Mouse (Mus musculus) bone marrow macrophage, adult 2 months (primary cell): ENCODE results near the gene Banp.

Source experiments
- CTCF ChIP-seq: IDR thresholded peaks from 2 replicates; pipeline ENCODE4 v1.5.1; 2012; ENCODE audit warnings: low read depth, mild to moderate bottlenecking, low read length, moderate library complexity
- POLR2A ChIP-seq: IDR thresholded peaks from 2 replicates; pipeline ENCODE4 v1.6.1; 2012; ENCODE audit warnings: mild to moderate bottlenecking, low read depth, low read length, borderline replicate concordance

DNA sequence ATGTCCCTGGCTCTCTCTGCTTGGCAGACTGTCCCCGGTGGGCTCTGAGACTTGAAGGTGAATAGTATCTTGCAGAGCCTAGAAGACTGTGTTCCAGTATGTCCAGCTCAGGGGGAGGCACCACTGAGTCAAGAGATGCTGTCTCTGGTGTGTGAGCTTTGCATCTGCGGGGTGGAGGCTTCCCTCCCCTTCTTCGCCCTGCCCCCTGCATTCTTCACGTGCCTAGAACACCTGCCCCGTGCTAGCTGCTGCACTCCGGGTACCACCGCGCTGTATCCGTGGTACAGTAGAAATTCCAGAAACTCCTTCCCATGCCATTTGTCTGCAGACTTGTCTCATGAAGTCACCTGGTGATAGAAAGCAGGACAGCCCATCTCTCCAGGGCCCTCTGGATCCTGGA lies 124.4 kb downstream of the Banp start:
- TF ChIP-seq CTCF (no peak), POLR2A (no peak)
